Comparison of ENCODE assay signal across 25 mouse cellular contexts in the genomic region with DNA sequence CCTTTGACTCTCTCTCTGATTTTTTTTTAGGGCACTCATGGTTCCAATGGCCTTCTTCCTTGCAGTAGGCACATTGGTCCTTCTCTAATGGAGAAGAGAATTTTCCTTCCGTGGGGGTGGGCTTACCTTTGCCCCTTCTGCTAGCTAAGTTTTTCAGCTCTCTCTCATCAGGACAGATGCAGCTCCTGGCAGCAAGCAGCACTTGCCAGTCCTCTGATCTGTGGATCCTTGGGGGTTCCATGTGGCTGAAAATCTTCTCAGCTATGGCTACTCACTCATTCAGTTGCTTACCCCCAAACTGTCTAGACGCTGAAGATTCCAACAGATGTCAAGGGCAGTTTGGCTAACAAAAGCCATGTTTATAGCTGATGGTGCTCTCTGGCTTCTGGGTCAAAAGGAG. TPM values are rescaled to one million over a fixed set of nuclear protein-coding genes. Genes with fewer than 3 reads are reported as not detected.
"Had no signal": no experiment of that assay in that cellular context is flagged by ENCODE, and none has a peak within 500 bp of the region (broad histone marks: within the 10 kb centered on the region; RNA-seq: fewer than 3 reads in every experiment).

No protein-coding gene starts in this region.

- H3K27me3 ChIP-seq: lung, embryonic 15.5 days; midbrain, embryonic 13.5 days; midbrain, embryonic 15.5 days; neural tube, embryonic 12.5 days; stomach, embryonic 15.5 days had no signal

- H3K4me2 ChIP-seq: lung, embryonic 15.5 days; midbrain, embryonic 11.5 days; midbrain, embryonic 13.5 days; midbrain, embryonic 15.5 days; neural tube, embryonic 12.5 days; stomach, embryonic 15.5 days had no signal

- H3K36me3 ChIP-seq: lung, embryonic 15.5 days; midbrain, embryonic 13.5 days; midbrain, embryonic 15.5 days; neural tube, embryonic 12.5 days; stomach, embryonic 15.5 days had no signal

- H3K9ac ChIP-seq: lung, embryonic 15.5 days; midbrain, embryonic 13.5 days; midbrain, embryonic 15.5 days; neural tube, embryonic 12.5 days; stomach, embryonic 15.5 days had no signal

- DNase-seq: lung, adult 2 months; lung, postnatal 14 days; lung, postnatal 36 days; right cerebral cortex, postnatal 14 days; thymus, adult 2 months; thymus, postnatal 25 days; thymus, postnatal 4 days had no signal

- H3K9me3 ChIP-seq: lung, embryonic 15.5 days; megakaryocyte, embryonic 14.5 days; midbrain, embryonic 13.5 days; midbrain, embryonic 15.5 days; neural tube, embryonic 12.5 days; stomach, embryonic 15.5 days had no signal

- H3K4me3 ChIP-seq: lung, embryonic 15.5 days; megakaryocyte, embryonic 14.5 days; midbrain, embryonic 13.5 days; midbrain, embryonic 15.5 days; neural tube, embryonic 12.5 days; stomach, embryonic 15.5 days had no signal

- ATAC-seq: lung, postnatal 0 days; midbrain, embryonic 13.5 days; midbrain, embryonic 15.5 days had no signal

- H3K27ac ChIP-seq: lung, embryonic 15.5 days; macrophage; midbrain, embryonic 13.5 days; midbrain, embryonic 15.5 days; neural tube, embryonic 12.5 days; stomach, embryonic 15.5 days; stomach, postnatal 0 days had no signal

RNA-seq across cellular contexts. Expression of a gene that starts 23.7 kb away (rescaled TPM):
- total RNA-seq: midbrain, postnatal 0 days; monocyte, adult 5-6 weeks; neutrophil, adult 5-6 weeks had no signal
- polyA plus RNA-seq: macrophage had no signal

RNA-seq across cellular contexts. Expression of a gene that starts 25.0 kb away (rescaled TPM):
- total RNA-seq: megakaryocyte progenitor cell, adult 5-6 weeks; midbrain, postnatal 0 days; monocyte, adult 5-6 weeks; neutrophil, adult 5-6 weeks had no signal
- polyA plus RNA-seq: lung, adult 2 months; lung, embryonic 15.5 days; lung, postnatal 0 days; macrophage; midbrain, embryonic 11.5 days; midbrain, embryonic 13.5 days; midbrain, embryonic 15.5 days; midbrain, postnatal 0 days; neural tube, embryonic 12.5 days; neural tube, embryonic 14.5 days; spleen, adult 2 months; stomach, embryonic 15.5 days; stomach, postnatal 0 days; testis, adult 2 months; thymus, adult 2 months; urinary bladder, adult 2 months had no signal

RNA-seq across cellular contexts. Expression of a gene that starts 27.7 kb away (rescaled TPM):
- total RNA-seq: midbrain, postnatal 0 days; monocyte, adult 5-6 weeks had no signal
- polyA plus RNA-seq: lung, embryonic 15.5 days; lung, postnatal 0 days; macrophage; midbrain, embryonic 11.5 days; midbrain, embryonic 13.5 days; midbrain, embryonic 15.5 days; midbrain, postnatal 0 days; neural tube, embryonic 12.5 days; neural tube, embryonic 14.5 days; stomach, postnatal 0 days had no signal

RNA-seq across cellular contexts. Expression of a gene that starts 29.3 kb away (rescaled TPM):
- total RNA-seq: megakaryocyte progenitor cell, adult 5-6 weeks; midbrain, postnatal 0 days; monocyte, adult 5-6 weeks; neutrophil, adult 5-6 weeks had no signal
- polyA plus RNA-seq: lung, embryonic 15.5 days; macrophage; midbrain, embryonic 13.5 days; midbrain, embryonic 15.5 days; neural tube, embryonic 14.5 days; spleen, adult 2 months; thymus, adult 2 months had no signal
